Mouse (Mus musculus) cerebellum, postnatal 36 days (tissue): ENCODE data around the gene Anks1.

Source experiments
- DNase-seq, 2 experiments: peaks; one replicate each; pipeline ENCODE4 v3.0.0; 2021 to 2022; ENCODE audit warnings: mixed read lengths in 2 of 2

Anks1 gene

GRCm38 (mm10) chr17:28000389-28000788 lies 91.3 kb downstream of the Anks1 start:
- no peak for DNase-seq

GRCm38 (mm10) chr17:28000851-28001250 lies 91.7 kb downstream of the Anks1 start:
- no peak for DNase-seq

- no peak for DNase-seq
Measured at GRCm38 (mm10) chr17:28005393-28005792, 96.3 kb downstream of the Anks1 start.

GRCm38 (mm10) chr17:28006208-28006607 lies 97.1 kb downstream of the Anks1 start:
- no peak for DNase-seq

GRCm38 (mm10) chr17:28006611-28007010 lies 97.5 kb downstream of the Anks1 start:
- DNase-seq, result no peak

- DNase-seq, result no peak
Measured at GRCm38 (mm10) chr17:28007179-28007811, 98.2 kb downstream of the Anks1 start.

- no peak for DNase-seq
Measured at GRCm38 (mm10) chr17:28007857-28008564, 98.9 kb downstream of the Anks1 start.

- no peak for DNase-seq
Measured at GRCm38 (mm10) chr17:28008565-28008981, 99.5 kb downstream of the Anks1 start.

GRCm38 (mm10) chr17:28009066-28009715 lies 100.1 kb downstream of the Anks1 start:
- no peak for DNase-seq

GRCm38 (mm10) chr17:28009716-28010114 lies 100.6 kb downstream of the Anks1 start:
- no peak for DNase-seq

GRCm38 (mm10) chr17:28010925-28011324 lies 101.8 kb downstream of the Anks1 start:
- DNase-seq, result no peak

- no peak for DNase-seq
Measured at GRCm38 (mm10) chr17:28012851-28013250, 103.7 kb downstream of the Anks1 start.

GRCm38 (mm10) chr17:28013259-28013875 lies 104.3 kb downstream of the Anks1 start:
- no peak for DNase-seq

GRCm38 (mm10) chr17:28014449-28014848 lies 105.3 kb downstream of the Anks1 start:
- DNase-seq, result no peak

- no peak for DNase-seq
Measured at GRCm38 (mm10) chr17:28015068-28015730, 106.1 kb downstream of the Anks1 start.

GRCm38 (mm10) chr17:28016056-28016797 lies 107.1 kb downstream of the Anks1 start:
- DNase-seq, result peak; percentile 65

GRCm38 (mm10) chr17:28018344-28018743 lies 109.2 kb downstream of the Anks1 start:
- DNase-seq, result no peak

GRCm38 (mm10) chr17:28018776-28019175 lies 109.7 kb downstream of the Anks1 start:
- peak; percentile 43 to 50 for DNase-seq

- no peak for DNase-seq
Measured at GRCm38 (mm10) chr17:28019785-28020696, 110.9 kb downstream of the Anks1 start.

GRCm38 (mm10) chr17:28021911-28022310 lies 112.8 kb downstream of the Anks1 start:
- no peak for DNase-seq
